Mouse (Mus musculus) C2C12 (cell line): ENCODE measurements around the gene Pcsk2.

Experiments
- CTCF ChIP-seq: IDR thresholded peaks from one replicate; pipeline ENCODE4 v1.5.1; 2011; ENCODE audit not compliant: control insufficient read depth, insufficient read depth, insufficient read length
- MAX ChIP-seq: IDR thresholded peaks from one replicate; pipeline ENCODE4 v1.6.1; 2011; ENCODE audit warnings: mild to moderate bottlenecking, control low read depth
- MYOG ChIP-seq: IDR thresholded peaks from one replicate; pipeline ENCODE4 v1.6.1; 2011; ENCODE audit not compliant: control insufficient read depth, insufficient read length; ENCODE audit errors: extremely low read depth
- USF1 ChIP-seq: IDR thresholded peaks from one replicate; pipeline ENCODE4 v1.6.1; 2011; ENCODE audit warnings: low read depth, mild to moderate bottlenecking, control low read depth, moderate library complexity

- TF ChIP-seq CTCF (no peak), MYOG (no peak), USF1 (no peak), MAX (no peak)
These were observed 162.2 kb downstream of the Pcsk2 start for GRCm38 (mm10) chr2:143708205-143708604.
